Mouse (Mus musculus) G1E (cell line): Measurements from ENCODE around the gene Tfe3.

Experiments used
- CTCF ChIP-seq: IDR thresholded peaks from 2 replicates; pipeline ENCODE4 v1.5.1; 2012; ENCODE audit warnings: low read depth, low read length, inconsistent platforms, mixed read lengths
- GATA1 ChIP-seq: IDR thresholded peaks from 2 replicates; pipeline ENCODE4 v1.6.1; 2012; ENCODE audit warnings: borderline replicate concordance, low read length, inconsistent platforms, mixed read lengths
- GATA2 ChIP-seq: IDR thresholded peaks from 2 replicates; pipeline ENCODE4 v1.6.1; 2012; ENCODE audit warnings: low read depth, low read length, inconsistent platforms, borderline replicate concordance
- TAL1 ChIP-seq: conservative IDR thresholded peaks from 2 replicates; pipeline ENCODE4 v1.6.1; 2012; ENCODE audit warnings: low read depth, low read length, inconsistent platforms, mixed read lengths

GRCm38 (mm10) chrX:7765281-7765670 lies 2.9 kb downstream of the Tfe3 start:
- no peak for TF ChIP-seq CTCF
- no peak for TF ChIP-seq GATA1
- TF ChIP-seq GATA2, result no peak
- no peak for TF ChIP-seq TAL1
